Mouse (Mus musculus): Measurements from ENCODE around the gene Snrnp35. TPM values are rescaled to one million over a fixed set of nuclear protein-coding genes. Genes with fewer than 3 reads are reported as not detected.

The Snrnp35 gene
- polyA plus RNA-seq, 1 experiment = 4.8 TPM

DNA sequence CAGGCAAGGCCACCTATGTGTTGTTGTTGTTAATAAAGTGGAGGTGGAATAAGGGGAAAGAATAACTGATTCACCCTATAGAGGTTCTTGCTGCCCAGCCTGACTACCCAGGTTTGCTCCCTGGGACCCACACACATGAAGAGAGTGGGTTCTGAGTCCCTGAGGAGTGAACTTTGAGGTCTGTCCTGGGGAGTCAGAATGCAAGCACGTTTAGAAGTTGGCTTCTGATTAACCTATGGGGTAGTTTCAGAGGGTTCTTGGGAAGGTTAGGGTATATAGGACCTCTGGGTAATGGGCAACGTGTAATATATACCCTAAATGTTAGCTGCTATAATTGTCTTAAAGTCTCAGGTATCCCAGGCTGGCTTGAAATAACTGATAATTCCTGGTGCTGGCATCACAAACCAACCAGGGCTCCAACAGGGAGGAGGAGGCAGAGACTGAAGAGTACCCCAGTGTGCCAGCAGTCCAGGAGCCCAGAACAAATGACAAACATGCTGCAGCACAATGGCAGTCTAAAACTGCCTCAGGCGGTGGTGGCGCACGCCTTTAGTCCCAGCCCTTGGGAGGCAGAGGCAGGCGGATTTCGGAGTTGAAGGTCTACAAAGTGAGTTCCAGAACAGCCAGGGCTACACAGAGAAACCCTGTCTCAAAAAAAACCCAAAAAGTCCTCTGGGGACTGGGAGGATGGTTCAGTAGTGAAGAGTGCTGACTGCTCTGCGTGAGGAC, 20.5 kb upstream of the Snrnp35 start:
- no peaks in the 10 kb centered on the region for H3K4me1 ChIP-seq (ENCODE audit: control insufficient read depth, insufficient read depth, low read length)
- 91% methylated on average over 8 of the region's 8 CpGs for WGBS
- H3K4me3 ChIP-seq (replicated peaks; ENCODE audit: extremely low read depth, low read depth, low read length) = no peak overlapping the region
- TF ChIP-seq POLR2A (IDR thresholded peaks at IDR 0.05; ENCODE audit: borderline replicate concordance, extremely low read depth, low read depth, low read length) = no peak
- TF ChIP-seq CTCF (IDR thresholded peaks at IDR 0.05; ENCODE audit: insufficient read depth, low read length) = no peak
- no peak for DNase-seq

DNA sequence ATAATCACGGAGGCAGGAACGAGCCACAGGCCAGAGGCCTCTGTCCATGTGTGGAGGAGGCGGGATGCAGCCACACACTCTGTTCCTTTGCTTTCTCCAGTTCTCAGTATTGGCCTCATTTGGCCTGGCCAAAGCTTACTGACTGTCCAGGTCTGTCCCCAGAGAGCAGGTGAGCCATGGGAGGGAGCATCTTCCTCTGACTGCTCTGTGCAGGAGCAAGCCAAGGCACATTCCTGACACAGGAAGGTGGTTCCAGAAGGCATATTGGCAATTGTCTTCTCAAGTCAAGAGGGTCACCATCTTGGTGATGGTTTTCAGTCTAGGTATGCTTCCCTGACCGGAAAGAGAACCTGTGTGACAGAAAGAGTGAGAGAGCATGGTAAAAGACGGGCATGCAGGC, 19.5 kb upstream of the Snrnp35 start:
- DNase-seq = no peak
- Histone ChIP-seq H3K4me1 (ENCODE audit: control insufficient read depth, insufficient read depth, low read length) (no peaks in the 10 kb centered on the region), H3K4me3 (replicated peaks; ENCODE audit: extremely low read depth, low read depth, low read length) (no peak overlapping the region)
- TF ChIP-seq POLR2A (IDR thresholded peaks at IDR 0.05; ENCODE audit: borderline replicate concordance, extremely low read depth, low read depth, low read length) = no peak
- no peak for TF ChIP-seq CTCF (IDR thresholded peaks at IDR 0.05; ENCODE audit: insufficient read depth, low read length)
- WGBS = 92% methylated on average over 5 of the region's 5 CpGs

DNA sequence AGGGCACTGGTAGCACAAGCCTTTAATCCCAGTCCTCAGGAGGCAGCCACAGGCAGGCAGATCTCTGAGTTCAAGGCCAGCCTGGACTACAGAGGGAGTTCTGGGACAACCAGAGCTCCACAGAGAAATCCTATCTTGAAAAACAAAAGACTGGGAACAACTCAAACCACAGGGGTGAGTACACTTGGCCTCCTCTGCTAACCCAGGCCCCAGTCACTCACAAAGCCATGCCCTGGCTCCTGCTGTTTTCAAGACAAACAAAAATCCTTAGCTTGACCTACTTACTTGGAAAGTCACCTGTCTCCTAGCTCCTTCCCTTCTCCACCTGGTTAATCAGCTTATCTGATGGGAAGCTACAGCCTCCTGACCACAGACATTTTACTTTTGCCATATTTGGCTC, 18.0 kb upstream of the Snrnp35 start:
- no peak for DNase-seq
- no peaks in the 10 kb centered on the region for H3K4me1 ChIP-seq (ENCODE audit: control insufficient read depth, insufficient read depth, low read length)
- no peak for TF ChIP-seq POLR2A (IDR thresholded peaks at IDR 0.05; ENCODE audit: borderline replicate concordance, extremely low read depth, low read depth, low read length)
- no peak for TF ChIP-seq CTCF (IDR thresholded peaks at IDR 0.05; ENCODE audit: insufficient read depth, low read length)
- no peak overlapping the region for H3K4me3 ChIP-seq (replicated peaks; ENCODE audit: extremely low read depth, low read depth, low read length)

DNA sequence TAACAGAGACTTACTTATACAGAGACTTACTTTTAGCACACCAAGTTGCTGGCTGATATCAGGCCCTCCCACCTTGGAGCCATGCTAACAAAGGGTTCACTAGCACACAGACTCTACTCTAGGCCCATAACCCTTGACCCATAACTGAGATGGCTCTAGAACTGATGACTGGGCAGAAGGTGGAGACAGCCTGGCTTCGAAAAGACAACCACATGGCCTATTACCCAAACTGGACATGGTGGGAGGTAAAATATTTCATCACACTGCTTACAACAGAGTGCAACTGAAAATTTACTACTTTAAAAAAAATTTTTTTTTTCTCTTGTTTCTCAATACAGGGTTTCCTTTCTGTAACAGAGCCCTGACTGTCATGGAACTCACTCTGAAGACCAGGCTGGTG, 15.2 kb upstream of the Snrnp35 start:
- H3K4me3 ChIP-seq (replicated peaks; ENCODE audit: extremely low read depth, low read depth, low read length) = no peak overlapping the region
- no peak for DNase-seq
- no peaks in the 10 kb centered on the region; the same call in 1 of the 2 replicates for H3K4me1 ChIP-seq (ENCODE audit: control insufficient read depth, insufficient read depth, low read length)
- WGBS = 74% methylated on average over 1 of the region's 1 CpGs
- TF ChIP-seq CTCF (IDR thresholded peaks at IDR 0.05; ENCODE audit: insufficient read depth, low read length) = no peak
- TF ChIP-seq POLR2A (IDR thresholded peaks at IDR 0.05; ENCODE audit: borderline replicate concordance, extremely low read depth, low read depth, low read length) = no peak

DNA sequence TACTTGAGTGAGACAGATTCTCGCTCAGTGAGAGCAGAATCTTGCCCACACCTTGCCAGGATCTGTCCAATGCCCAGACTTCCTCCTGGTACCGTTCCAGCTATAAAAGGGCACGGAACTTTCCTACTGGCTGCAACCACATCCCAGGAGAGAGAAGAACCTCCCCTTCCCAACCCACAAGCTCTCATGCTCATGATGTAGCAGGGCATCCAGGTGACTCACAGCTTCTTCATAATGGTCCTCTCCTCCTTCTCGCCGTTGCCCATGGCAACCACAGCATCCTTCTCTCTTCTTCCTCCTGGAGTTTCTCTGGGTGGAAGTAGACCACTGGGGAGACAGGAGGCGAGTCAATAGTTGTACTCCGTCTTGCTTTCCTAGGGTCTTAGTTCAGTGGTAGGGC, 14.6 kb upstream of the Snrnp35 start:
- Histone ChIP-seq H3K4me3 (replicated peaks; ENCODE audit: extremely low read depth, low read depth, low read length) (no peak overlapping the region), H3K4me1 (ENCODE audit: control insufficient read depth, insufficient read depth, low read length) (no peaks in the 10 kb centered on the region; the same call in 1 of the 2 replicates)
- DNase-seq = no peak
- TF ChIP-seq POLR2A (IDR thresholded peaks at IDR 0.05; ENCODE audit: borderline replicate concordance, extremely low read depth, low read depth, low read length) = no peak
- no peak for TF ChIP-seq CTCF (IDR thresholded peaks at IDR 0.05; ENCODE audit: insufficient read depth, low read length)
- WGBS = 88% methylated on average over 7 of the region's 7 CpGs

DNA sequence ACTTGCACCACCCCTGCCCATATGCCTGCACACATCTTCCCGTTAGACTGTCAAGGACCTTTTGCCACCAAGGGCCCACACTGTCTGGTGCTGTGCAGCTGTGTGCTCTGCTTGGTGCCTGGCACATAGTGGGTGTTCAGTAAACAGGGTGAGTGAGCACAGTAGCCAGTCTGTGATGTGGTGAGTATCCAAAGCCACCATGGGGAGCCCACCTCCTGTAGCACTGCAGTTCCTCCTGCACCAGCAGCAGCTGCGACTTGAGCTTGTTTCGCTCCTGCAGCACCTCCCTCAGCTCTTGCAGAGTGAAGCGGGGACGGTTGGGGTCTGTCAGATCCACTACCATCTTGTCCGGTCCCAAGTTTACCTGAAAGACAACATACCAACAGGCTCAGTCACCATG, 13.4 kb upstream of the Snrnp35 start:
- 95% methylated on average over 6 of the region's 6 CpGs for WGBS
- DNase-seq = no peak

DNA sequence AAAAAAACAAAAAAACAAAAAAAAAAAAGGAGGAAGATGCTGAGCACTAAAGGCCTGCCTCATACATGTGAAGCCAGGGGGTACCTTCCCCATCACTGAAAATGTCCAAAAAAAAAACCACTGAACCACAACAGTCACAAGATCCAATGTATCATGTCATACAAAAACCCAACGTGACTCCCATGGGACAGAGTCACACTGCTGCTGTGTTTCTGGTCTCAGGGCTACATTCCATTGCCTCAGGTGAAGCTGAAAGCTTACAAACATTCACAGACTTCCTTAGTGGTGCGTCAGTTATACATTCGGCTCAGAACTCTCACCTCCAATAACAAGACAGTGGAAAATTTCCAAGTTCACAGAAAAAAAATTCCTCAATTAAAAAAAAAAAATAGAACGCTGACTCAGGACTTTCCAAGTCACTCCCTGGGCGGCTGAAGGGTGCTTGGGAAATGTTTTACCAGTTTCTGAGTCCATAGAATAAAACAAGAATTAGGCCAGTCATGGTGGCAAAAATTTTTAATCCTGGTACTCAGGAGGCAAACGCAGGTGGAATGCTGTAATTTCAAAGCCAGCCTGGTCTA, 12.3 kb upstream of the Snrnp35 start:
- Histone ChIP-seq H3K4me1 (ENCODE audit: control insufficient read depth, insufficient read depth, low read length) (no peaks in the 10 kb centered on the region; the same call in 1 of the 2 replicates), H3K4me3 (replicated peaks; ENCODE audit: extremely low read depth, low read depth, low read length) (no peak overlapping the region)
- WGBS = 59% methylated on average over 6 of the region's 6 CpGs
- TF ChIP-seq POLR2A (IDR thresholded peaks at IDR 0.05; ENCODE audit: borderline replicate concordance, extremely low read depth, low read depth, low read length) (no peak), CTCF (IDR thresholded peaks at IDR 0.05; ENCODE audit: insufficient read depth, low read length) (no peak)
- no peak for DNase-seq

More for the DNA sequence above, 13.4 kb upstream of the Snrnp35 start:
- TF ChIP-seq CTCF (IDR thresholded peaks at IDR 0.05; ENCODE audit: insufficient read depth, low read length) = no peak
- TF ChIP-seq POLR2A (IDR thresholded peaks at IDR 0.05; ENCODE audit: borderline replicate concordance, extremely low read depth, low read depth, low read length) = no peak
- Histone ChIP-seq H3K4me3 (replicated peaks; ENCODE audit: extremely low read depth, low read depth, low read length) (no peak overlapping the region), H3K4me1 (ENCODE audit: control insufficient read depth, insufficient read depth, low read length) (no peaks in the 10 kb centered on the region; the same call in 1 of the 2 replicates)

DNA sequence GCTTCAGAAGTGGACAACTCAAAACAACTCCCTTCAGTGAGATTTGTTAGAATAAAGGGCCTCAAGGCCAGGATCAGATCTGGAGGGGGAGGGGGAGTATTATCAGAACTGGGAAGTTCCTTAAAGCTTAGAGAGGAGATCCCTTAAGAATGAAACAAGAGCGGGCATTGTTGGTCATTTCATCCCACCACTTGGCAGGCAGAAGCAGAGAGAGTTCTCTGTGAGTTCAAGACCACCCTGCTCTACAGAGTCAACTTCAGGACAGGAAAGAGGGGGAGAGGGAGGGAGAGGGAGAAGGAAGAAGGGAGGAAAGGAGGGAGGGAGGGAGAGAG, 4.1 kb upstream of the Snrnp35 start:
- Histone ChIP-seq H3K4me1 (ENCODE audit: control insufficient read depth, insufficient read depth, low read length) (peaks cover 5% of the 10 kb centered on the region; the same call in 1 of the 2 replicates), H3K4me3 (replicated peaks; ENCODE audit: extremely low read depth, low read depth, low read length) (no peak overlapping the region)
- DNase-seq = no peak
- 81% methylated on average over 1 of the region's 1 CpGs for WGBS
- TF ChIP-seq CTCF (IDR thresholded peaks at IDR 0.05; ENCODE audit: insufficient read depth, low read length) (no peak), POLR2A (IDR thresholded peaks at IDR 0.05; ENCODE audit: borderline replicate concordance, extremely low read depth, low read depth, low read length) (no peak)

DNA sequence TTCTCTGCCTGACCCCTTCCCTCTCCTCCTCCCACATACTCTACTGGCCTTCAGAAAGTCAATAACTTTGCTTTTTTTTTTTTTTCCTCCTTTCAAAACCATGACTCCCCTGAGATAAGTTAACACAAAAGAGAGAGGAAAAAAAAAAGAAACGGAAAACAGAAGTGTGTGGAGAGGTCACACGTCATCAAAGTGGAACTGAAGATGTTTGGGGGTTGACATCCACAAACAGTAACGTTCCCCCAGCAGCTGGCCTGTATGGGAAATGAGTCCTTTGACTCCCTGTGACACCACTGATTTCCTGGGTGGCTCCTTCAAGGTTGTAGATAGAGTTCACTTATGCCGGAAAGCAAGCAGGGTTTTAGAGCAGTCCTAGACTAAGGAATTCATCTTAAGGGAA, 2.8 kb upstream of the Snrnp35 start:
- TF ChIP-seq CTCF (IDR thresholded peaks at IDR 0.05; ENCODE audit: insufficient read depth, low read length) = no peak
- H3K4me3 ChIP-seq (replicated peaks; ENCODE audit: extremely low read depth, low read depth, low read length) = no peak overlapping the region
- no peak for DNase-seq
- peaks cover 5% of the 10 kb centered on the region; the same call in 1 of the 2 replicates for H3K4me1 ChIP-seq (ENCODE audit: control insufficient read depth, insufficient read depth, low read length)
- 56% methylated on average over 4 of the region's 4 CpGs for WGBS

DNA sequence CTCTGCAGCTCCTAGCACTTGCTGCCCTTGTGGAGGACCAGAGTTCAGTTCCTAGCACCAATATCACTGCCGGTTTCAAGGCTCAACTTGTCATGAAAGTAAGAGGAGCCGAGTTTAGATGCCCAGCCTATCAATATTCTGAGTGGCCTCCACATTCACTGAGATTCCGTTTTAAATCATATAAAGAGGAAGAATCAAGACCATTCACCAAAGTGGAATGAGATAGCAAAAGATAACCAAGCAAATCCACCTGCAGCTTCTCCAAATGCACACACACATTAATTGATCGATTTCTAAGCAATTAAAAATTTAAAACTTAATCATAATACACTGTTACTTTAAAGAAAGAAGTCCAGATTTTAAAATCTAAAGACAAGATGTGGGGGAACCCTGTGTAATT, 1.2 kb upstream of the Snrnp35 start:
- H3K4me1 ChIP-seq (ENCODE audit: control insufficient read depth, insufficient read depth, low read length) = peaks cover 2% of the 10 kb centered on the region; the same call in 1 of the 2 replicates
- TF ChIP-seq CTCF (IDR thresholded peaks at IDR 0.05; ENCODE audit: insufficient read depth, low read length) (no peak), POLR2A (IDR thresholded peaks at IDR 0.05; ENCODE audit: borderline replicate concordance, extremely low read depth, low read depth, low read length) (no peak)
- 89% methylated on average over 4 of the region's 4 CpGs for WGBS
- no peak overlapping the region for H3K4me3 ChIP-seq (replicated peaks; ENCODE audit: extremely low read depth, low read depth, low read length)
- no peak for DNase-seq
